Mouse (Mus musculus) bone marrow, adult 2 months (tissue): ENCODE measurements at regions not wholly inside any gene's neighbourhood (a gene's known extent, or its start where the extent isn't known, plus 50 kb on each side); places are given as distances from the start of the nearest gene placed in this dataset.

Source experiments
- CTCF ChIP-seq: fragments of 200-500 bp; IDR thresholded peaks from 2 replicates; pipeline ENCODE4 v1.5.1; 2011; ENCODE audit warnings: low read length, control low read depth; ENCODE audit not compliant: control insufficient read depth, insufficient read depth
- POLR2A ChIP-seq: fragments of 200-500 bp; IDR thresholded peaks from 2 replicates; pipeline ENCODE4 v1.6.1; 2011; ENCODE audit warnings: low read depth, mild to moderate bottlenecking, control low read depth, low read length, borderline replicate concordance; ENCODE audit not compliant: control insufficient read depth

DNA sequence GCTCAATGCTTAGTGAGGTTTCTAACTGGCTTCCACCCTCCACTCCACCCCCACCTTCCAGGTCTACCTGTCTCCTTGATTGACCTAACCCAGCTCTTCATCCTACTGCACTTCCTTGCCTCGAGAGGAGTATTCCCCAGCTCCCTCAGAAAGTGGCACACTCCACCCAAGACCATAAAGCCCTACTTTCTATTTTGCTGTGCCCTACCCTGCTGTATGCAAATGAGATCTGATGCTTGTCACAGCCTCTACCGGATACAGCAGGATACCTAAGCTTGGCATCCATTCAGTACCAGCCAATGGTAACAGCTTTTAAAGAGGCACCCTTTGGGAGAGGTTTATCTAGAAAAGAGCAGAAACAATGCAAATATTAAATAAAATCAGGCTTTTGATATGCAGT lies 92.1 kb upstream of the Rreb1 start:
- no peak for TF ChIP-seq POLR2A
- no peak for TF ChIP-seq CTCF
